Mouse (Mus musculus): Measurements from ENCODE around the gene Rimbp2.

- TF ChIP-seq CTCF (IDR thresholded peaks at IDR 0.05; ENCODE audit: low read depth, low read length) (no peak), POLR2AphosphoS5 (IDR thresholded peaks at IDR 0.05; ENCODE audit: insufficient replicate concordance, low read depth, low read length) (no peak), GATA1 (IDR thresholded peaks at IDR 0.05; ENCODE audit: borderline replicate concordance, low read length) (no peak)
Observed at GRCm38 (mm10) chr5:128980857-128981256, 27.6 kb upstream of the Rimbp2 start.

Measured in G1E (cell line).